Mouse (Mus musculus): ENCODE measurements around the gene Has3. TPM values are rescaled to one million over a fixed set of nuclear protein-coding genes. Genes with fewer than 3 reads are reported as not detected.

Gene Has3
- 0.68 TPM for total RNA-seq (2023)

DNA sequence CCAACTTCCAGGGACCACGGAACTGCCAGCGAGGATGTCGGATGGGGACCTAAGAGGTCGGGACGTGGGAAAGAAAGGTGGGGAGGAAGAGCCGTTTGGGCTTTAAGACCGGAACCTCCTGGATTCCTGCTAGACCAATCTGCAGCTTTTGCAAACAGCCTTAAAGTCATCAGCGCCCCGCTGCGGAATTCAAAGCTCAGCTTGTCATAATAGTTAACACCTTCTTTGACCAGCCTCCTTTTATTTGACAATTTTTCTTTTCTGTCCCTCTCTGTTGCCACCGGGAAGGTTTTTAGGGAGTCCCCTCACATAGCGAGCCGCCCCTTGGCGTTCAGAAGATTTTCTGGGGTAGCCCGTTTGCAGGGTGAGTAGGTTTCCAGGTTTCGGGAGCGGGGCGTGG is at the start of gene Has3:
Has3 (plus strand) TSS at position 192 of the 400 bp plus-strand sequence.

GRCm38 (mm10) chr8:106893481-106894156 is 23.6 kb downstream of the Has3 start, which contains the start of gene Utp4:
Gene Utp4, plus strand, starts transcription at chr8:106893636.

Other genes with a start within 250 kb of the Has3 start
- 20.7 TPM for gene Tango6, start 187.2 kb upstream of the Has3 start, total RNA-seq (2023)
- 52.8 TPM for gene Utp4, start 23.4 kb downstream of the Has3 start, total RNA-seq (2023)
- 6.9 TPM for gene Sntb2, start 65.5 kb downstream of the Has3 start, total RNA-seq (2023)
- gene Vps4a, start 161.0 kb downstream of the Has3 start, total RNA-seq (2023): 53.4 TPM
- gene Pdf, start 178.4 kb downstream of the Has3 start, total RNA-seq (2023): 8.3 TPM
- 37.7 TPM for gene Cog8, start 186.4 kb downstream of the Has3 start, total RNA-seq (2023)
- 67.0 TPM for gene Nip7, start 186.6 kb downstream of the Has3 start, total RNA-seq (2023)
- not detected for gene Tmed6, start 195.4 kb downstream of the Has3 start, total RNA-seq (2023)
- 57.1 TPM for gene Terf2, start 226.3 kb downstream of the Has3 start, total RNA-seq (2023)

Data from CD4-positive naive resting alpha-beta T cell, adult 57 days (primary cell).